Mouse (Mus musculus) liver, postnatal 0 days (tissue): Measurements from ENCODE around the gene Smc1b. TPM values are rescaled to one million over a fixed set of nuclear protein-coding genes. Genes with fewer than 3 reads are reported as not detected.

Source experiments
- ATAC-seq: fragments of 200-750 bp; cut with Nextera tagmentation; 2 replicates; pipeline ENCODE4 v1.8.0; 2017; ENCODE audit warnings: mild to moderate bottlenecking, moderate library complexity
- DNase-seq: peaks from one replicate; pipeline ENCODE4 v3.0.0-alpha.2; 2016
- H3K27ac ChIP-seq: fragments of 300-500 bp; sonication (generic); 2 replicates; pipeline ENCODE4 v1.5.1; 2014; ENCODE audit warnings: antibody characterized with exemption, moderate library complexity, mild to moderate bottlenecking, low read depth
- H3K27me3 ChIP-seq: fragments of 300-500 bp; sonication (generic); 2 replicates; pipeline ENCODE4 v1.6.1; 2014; ENCODE audit warnings: low read length, control low read depth, mixed read lengths; ENCODE audit not compliant: insufficient read depth
- H3K36me3 ChIP-seq: fragments of 300-500 bp; sonication (generic); replicated peaks from 2 replicates; pipeline ENCODE4 v1.6.1; 2014; ENCODE audit warnings: mild to moderate bottlenecking, control low read depth, low read length, moderate library complexity, mixed read lengths; ENCODE audit not compliant: insufficient read depth
- H3K4me1 ChIP-seq: fragments of 300-500 bp; sonication (generic); 2 replicates; pipeline ENCODE4 v1.6.1; 2014; ENCODE audit warnings: antibody characterized with exemption, mild to moderate bottlenecking, control low read depth; ENCODE audit not compliant: insufficient read depth
- H3K4me2 ChIP-seq: fragments of 300-500 bp; sonication (generic); 2 replicates; pipeline ENCODE4 v1.6.1; 2014; ENCODE audit warnings: low read depth, mild to moderate bottlenecking, low read length, moderate library complexity, mixed read lengths
- H3K4me3 ChIP-seq: fragments of 300-500 bp; sonication (generic); 2 replicates; pipeline ENCODE4 v1.5.1; 2014; ENCODE audit warnings: low read depth, low read length
- H3K9ac ChIP-seq: fragments of 300-500 bp; sonication (generic); replicated peaks from 2 replicates; pipeline ENCODE4 v1.6.1; 2014; ENCODE audit warnings: mild to moderate bottlenecking, moderate library complexity
- H3K9me3 ChIP-seq: fragments of 300-500 bp; sonication (generic); 2 replicates; pipeline ENCODE4 v1.6.1; 2016; ENCODE audit warnings: mild to moderate bottlenecking, control low read depth, low read length, mixed read lengths
- CTCF ChIP-seq: sonication (generic); IDR thresholded peaks from 2 replicates; pipeline ENCODE4 v1.5.1; 2016; ENCODE audit warnings: antibody characterized with exemption, low read depth
- EP300 ChIP-seq: IDR thresholded peaks from 2 replicates; pipeline ENCODE4 v1.6.1; 2016; ENCODE audit warnings: antibody characterized with exemption, low read depth, mild to moderate bottlenecking
- WGBS: fragments of 180-500 bp; shearing (Covaris S2); extraction: QIAGEN DNeasy Blood & Tissue Kit; methylation state at CpG from one replicate; pipeline ENCODE4 v1.1.7; 2014; ENCODE audit not compliant: insufficient replicate concordance; 5-methylcytosine and 5-hydroxymethylcytosine counted together
- polyA plus RNA-seq: library from polyadenylated mRNA; unstranded; fragments of >200 nt; fragmentation: Nextera tagmentation; extraction: Ambion mirVana; gene quantifications from 2 replicates; pipeline ENCODE4 v1.2.1, GENCODE M21; 2015

Smc1b gene
- 0.54 and 0.94 TPM in 2 replicates for polyA plus RNA-seq

DNA sequence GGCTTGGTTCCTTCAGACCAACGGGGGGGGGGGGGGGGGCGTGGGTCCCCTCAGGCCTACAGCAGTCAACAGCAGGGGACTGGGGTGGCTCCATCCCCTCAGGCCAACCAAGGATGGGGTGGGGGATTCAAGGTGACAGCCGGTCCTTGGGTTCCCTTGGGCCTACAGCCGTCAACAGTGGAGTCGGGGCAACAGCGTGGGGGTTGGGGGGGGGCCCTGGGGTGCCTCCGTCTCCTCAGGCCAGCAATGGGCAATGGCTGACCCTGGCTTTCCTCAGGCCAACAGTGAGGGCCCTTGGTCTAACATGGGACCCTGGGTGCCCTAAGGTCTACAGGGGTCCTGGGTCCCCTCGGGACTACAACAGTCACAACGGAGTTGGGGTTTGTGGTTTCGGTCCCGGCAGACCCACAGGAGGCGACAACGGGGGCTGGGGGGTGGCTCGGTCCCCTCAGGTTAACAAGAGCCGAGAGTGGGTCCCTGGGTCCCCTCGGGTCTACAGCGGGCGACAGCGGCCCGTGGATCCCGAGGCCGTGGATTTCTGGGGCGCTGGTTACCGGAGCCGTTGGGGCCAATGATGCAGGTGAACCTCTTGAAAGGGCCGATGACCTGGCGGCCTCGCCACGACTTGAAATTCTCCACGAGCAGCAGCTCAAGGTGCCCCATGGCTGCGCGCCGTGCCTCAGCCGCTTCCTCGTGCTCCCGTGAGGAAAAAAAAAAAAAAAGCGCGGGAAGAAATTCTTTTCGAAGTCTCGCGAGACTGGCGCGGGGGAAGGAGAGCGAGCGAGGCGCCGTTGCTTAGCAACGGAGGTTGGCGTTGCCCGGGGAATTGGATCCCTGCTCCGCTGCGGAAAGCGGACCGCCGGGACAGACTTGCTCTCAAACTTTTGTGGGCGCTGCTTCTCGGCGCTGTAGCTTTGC lies at the start of gene Smc1b, which contains the start of gene Ribc2:
Gene Smc1b (minus strand): TSS at position 690 of the 918 bp plus-strand sequence.
Gene Ribc2 (plus strand): TSS at position 804 of the 918 bp plus-strand sequence.
- Histone ChIP-seq H3K4me1 (peaks cover 5% of the 10 kb centered on the region; the same call in 1 of the 2 replicates), H3K36me3 (no peaks in the 10 kb centered on the region), H3K27me3 (no peaks in the 10 kb centered on the region), H3K9ac (no peak within 1 kb of the TSS), H3K4me2 (peak within 1 kb of the TSS; percentile 40), H3K4me3 (no peak within 1 kb of the TSS), H3K9me3 (no peaks in the 10 kb centered on the region), H3K27ac (no peak within 1 kb of the TSS)
- no peak; the same call in 1 of the 2 replicates for TF ChIP-seq EP300
- no peak for TF ChIP-seq CTCF
- ATAC-seq (no peak), DNase-seq (peak; percentile 40)
- 29% methylated on average over 56 of the region's 58 CpGs for WGBS

- ATAC-seq (no peak), DNase-seq (no peak)
- Histone ChIP-seq H3K27ac (no peak overlapping the region), H3K4me2 (no peak overlapping the region), H3K36me3 (no peaks in the 10 kb centered on the region), H3K9me3 (no peaks in the 10 kb centered on the region), H3K4me3 (no peak overlapping the region), H3K4me1 (no peaks in the 10 kb centered on the region), H3K9ac (no peak overlapping the region), H3K27me3 (no peaks in the 10 kb centered on the region)
- TF ChIP-seq CTCF, result no peak
- TF ChIP-seq EP300, result no peak
Observed at GRCm38 (mm10) chr15:85180368-85180767, 48.6 kb upstream of the Smc1b start.

- TF ChIP-seq CTCF (no peak), EP300 (no peak)
- Histone ChIP-seq H3K4me3 (no peak overlapping the region), H3K4me2 (no peak overlapping the region), H3K9ac (no peak overlapping the region), H3K27me3 (no peaks in the 10 kb centered on the region), H3K27ac (no peak overlapping the region), H3K9me3 (no peaks in the 10 kb centered on the region), H3K4me1 (no peaks in the 10 kb centered on the region), H3K36me3 (no peaks in the 10 kb centered on the region)
- no peak for DNase-seq
- 69% methylated on average over 7 of the region's 7 CpGs for WGBS
- no peak for ATAC-seq
Observed at GRCm38 (mm10) chr15:85179528-85180180, 47.9 kb upstream of the Smc1b start.

- Histone ChIP-seq H3K36me3 (no peaks in the 10 kb centered on the region), H3K4me1 (no peaks in the 10 kb centered on the region), H3K9me3 (no peaks in the 10 kb centered on the region), H3K27me3 (no peaks in the 10 kb centered on the region), H3K4me3 (no peak overlapping the region), H3K9ac (no peak overlapping the region), H3K4me2 (no peak overlapping the region), H3K27ac (no peak overlapping the region)
- TF ChIP-seq EP300, result no peak
- no peak for TF ChIP-seq CTCF
- 56% methylated on average over 6 of the region's 6 CpGs for WGBS
- no peak for DNase-seq
- no peak for ATAC-seq
Observed at GRCm38 (mm10) chr15:85178172-85178571, 46.4 kb upstream of the Smc1b start.

DNA sequence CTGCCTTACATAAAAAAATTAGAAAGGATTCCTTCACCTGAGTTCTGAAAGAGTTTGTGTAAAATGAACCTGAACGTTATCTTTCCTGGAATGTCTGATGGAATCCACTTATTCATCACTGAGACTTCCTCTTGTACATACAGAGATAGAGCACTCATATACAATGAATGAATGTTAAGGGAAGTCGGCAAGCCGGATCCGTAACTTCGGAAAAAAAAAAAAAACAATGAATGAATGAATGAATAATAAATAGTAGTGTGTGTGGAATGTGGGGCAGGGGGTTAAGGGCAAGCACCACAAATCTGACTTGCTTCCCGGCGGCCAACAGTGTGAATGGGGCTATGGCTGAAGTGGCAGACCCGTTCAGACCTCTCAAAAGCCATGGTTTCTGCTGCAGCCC lies 45.8 kb upstream of the Smc1b start:
- TF ChIP-seq CTCF (no peak), EP300 (no peak)
- 67% methylated on average over 8 of the region's 8 CpGs for WGBS
- Histone ChIP-seq H3K4me1 (no peaks in the 10 kb centered on the region), H3K36me3 (no peaks in the 10 kb centered on the region), H3K9me3 (no peaks in the 10 kb centered on the region), H3K27ac (no peak overlapping the region), H3K27me3 (no peaks in the 10 kb centered on the region), H3K4me3 (no peak overlapping the region), H3K9ac (no peak overlapping the region), H3K4me2 (no peak overlapping the region)
- ATAC-seq (no peak), DNase-seq (peak; percentile 66)

DNA sequence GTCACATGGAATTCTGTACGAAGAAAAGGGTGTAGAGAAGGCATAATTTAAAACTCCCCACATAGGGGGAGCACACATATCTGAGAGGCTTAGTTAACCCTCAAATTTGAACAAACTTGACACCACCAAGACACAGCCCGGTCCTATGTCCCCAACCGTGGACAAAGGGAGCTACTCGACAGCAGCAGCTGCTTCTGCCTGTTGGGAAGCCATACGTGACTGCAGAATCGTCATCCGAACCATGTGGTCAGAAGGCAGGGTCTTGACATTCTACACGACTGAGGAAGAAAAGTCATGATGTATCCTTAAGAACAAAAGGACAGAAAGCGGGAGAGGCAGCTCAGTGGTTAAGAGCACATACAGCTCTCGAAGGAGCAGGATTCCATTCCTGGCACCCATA lies 42.3 kb upstream of the Smc1b start:
- no peak for DNase-seq
- Histone ChIP-seq H3K36me3 (no peaks in the 10 kb centered on the region), H3K4me3 (no peak overlapping the region), H3K9me3 (no peaks in the 10 kb centered on the region), H3K27me3 (no peaks in the 10 kb centered on the region), H3K4me1 (no peaks in the 10 kb centered on the region), H3K9ac (no peak overlapping the region), H3K27ac (no peak overlapping the region), H3K4me2 (no peak overlapping the region)
- WGBS, result 74% methylated on average over 10 of the region's 10 CpGs
- TF ChIP-seq CTCF, result no peak
- TF ChIP-seq EP300, result no peak
- ATAC-seq, result no peak
